Mouse (Mus musculus): ENCODE data around the gene Mphosph6.
A peak's percentile ranks its signal among the peaks of the same experiment; 100 is the strongest.

Mphosph6 gene

DNA sequence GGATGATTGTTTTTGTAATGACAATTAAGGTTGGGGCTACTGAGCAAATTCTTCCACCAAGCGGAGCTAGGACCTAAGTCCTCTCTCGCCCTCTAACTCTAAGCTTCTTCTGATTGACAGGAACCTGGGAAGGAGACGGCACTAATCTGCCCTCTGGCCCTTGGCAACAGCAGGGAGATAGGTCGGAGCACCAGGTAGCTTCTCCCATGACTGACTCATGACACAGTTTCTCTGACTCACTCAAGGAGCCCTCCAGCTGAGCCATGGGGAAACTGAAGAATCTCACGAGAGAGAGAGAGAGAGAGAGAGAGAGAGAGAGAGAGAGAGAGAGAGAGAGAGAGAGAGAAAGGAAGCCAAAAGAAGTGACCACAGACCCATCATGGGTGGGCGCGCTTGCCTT is 32.8 kb downstream of the Mphosph6 start:
- no peak for DNase-seq

DNA sequence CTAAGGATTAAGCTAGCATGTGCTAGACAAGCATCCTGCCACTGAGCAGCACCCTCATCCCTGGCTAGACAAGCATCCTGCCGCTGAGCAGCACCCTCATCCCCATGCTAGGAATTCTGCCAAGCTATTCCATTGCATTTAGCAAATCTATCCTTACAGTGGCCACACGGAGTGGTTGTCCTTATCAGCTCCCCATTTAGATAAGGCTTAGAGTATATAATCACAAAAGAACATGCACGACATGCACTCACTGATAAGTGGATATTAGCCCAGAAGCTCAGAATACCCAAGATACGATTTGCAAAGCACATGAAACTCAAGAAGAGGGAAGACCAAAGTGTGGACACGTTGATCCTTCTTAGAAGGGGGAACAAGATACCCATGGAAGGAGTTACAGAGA is 35.8 kb downstream of the Mphosph6 start:
- DNase-seq = no peak

DNA sequence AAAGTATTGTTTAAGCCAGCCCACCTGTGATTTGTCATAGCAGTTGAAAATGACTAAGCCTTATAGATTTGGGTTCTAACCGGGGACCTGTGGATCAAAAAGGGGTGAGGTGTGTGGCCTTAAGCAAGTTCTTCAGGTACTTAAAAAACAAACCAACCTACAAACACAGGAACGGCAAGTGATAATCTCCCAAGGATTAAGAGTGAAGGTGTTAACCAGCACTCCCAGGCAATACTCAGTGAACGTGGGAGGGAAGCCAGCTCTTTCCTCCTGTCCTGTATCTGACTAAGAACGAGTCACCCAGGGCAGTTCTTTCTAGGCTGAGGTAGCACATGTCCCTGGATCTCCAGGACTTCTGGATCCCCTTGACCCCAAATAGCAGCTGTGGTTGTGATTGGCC is 37.1 kb downstream of the Mphosph6 start:
- DNase-seq = no peak

DNA sequence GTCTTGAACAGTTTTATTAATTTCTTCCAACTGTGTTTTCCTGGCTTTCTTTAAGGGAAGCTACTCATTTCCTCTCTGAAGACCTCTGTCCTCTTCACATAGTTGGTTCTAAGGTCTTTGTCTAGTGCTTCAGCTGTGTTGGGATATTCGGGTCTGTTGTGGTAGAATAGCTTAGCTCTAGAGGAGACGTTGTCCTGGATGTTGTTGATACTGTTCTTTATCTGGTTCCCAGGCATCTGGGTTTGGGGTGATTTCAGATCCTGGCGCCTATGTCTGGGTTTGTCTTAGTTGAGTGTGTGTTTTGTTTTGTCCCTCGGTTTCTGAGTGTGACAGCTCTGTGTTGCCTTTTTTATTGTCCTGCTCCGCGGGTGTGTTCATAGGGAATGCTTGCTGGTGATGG is 39.0 kb downstream of the Mphosph6 start:
- no peak for DNase-seq

DNA sequence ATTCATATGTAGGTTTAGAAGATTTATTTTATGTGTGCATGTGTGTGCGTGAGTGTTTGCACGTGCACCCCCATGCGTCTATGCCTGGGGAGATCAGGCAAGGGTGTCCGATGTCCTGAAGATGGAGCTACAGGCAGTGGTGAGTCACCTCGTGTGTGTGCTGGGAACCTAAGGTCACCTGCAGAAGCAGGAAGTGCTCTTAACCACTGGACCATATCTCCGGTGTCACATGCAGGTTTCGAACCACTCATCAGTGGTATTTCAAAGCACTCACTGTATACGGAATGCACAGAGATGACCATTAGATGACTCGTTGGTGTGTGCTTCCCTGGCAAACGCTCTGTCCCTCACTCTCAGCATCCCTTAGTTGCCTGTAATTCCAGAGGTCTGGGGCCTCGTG is 43.8 kb downstream of the Mphosph6 start:
- no peak for DNase-seq

DNA sequence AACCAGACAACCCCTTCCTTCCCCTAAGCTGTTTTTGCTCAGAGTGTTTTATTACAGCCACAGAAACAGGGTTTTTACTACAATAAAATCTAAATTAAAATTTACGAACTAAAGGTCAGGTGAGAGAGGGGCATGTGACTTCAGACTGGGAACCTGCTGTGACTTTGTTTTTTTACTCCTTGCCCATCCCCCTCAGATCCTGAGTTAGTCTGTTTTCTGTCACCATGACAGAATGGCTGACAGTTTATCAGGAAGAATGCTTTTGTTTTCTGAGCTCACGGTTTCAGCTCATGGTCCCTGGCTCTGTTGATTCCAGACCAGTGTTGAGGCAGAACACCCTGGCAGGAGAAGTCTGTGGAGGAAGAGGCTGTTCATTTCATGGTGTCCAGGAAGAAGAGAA is 52.3 kb downstream of the Mphosph6 start:
- no peak for DNase-seq

DNA sequence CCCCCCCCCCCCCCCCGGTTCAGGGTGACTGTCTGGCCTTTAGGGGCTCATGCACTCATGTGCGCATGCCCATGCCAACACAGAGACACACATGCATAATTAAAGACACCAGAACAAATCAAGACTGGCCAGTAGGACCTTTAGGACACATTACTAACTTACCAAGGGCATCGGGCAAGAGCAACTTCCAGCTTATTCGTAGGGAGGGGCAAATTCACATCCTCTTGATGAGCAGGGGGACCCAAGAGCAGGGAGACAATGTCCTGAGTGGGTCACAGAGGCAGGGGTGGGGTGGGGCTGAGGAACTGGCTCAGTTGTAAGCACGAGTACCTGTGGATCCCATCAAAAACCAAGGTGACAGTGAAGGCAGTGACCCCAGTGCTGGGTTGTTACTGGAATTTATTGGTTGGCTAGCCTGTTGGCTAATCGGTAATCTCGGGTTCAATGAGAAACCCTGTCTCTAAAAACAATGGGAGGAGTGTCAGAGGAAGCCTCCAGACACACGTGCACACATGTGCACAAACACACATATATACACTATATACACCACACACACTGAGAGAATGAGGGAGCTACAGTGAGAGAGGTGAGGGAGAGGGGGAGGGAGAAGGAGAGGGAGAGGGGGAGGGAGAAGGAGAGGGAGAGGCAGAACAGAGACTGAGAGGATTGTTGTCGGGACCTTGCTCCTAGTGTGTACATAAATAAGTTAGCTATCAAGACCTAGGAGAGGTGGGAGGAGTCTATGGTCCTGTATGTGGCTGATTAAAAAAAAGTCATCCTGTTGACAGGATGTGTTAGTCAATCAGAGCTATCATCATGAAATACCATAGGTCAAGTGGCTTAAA is 53.6 kb downstream of the Mphosph6 start:
- no peak for DNase-seq

DNA sequence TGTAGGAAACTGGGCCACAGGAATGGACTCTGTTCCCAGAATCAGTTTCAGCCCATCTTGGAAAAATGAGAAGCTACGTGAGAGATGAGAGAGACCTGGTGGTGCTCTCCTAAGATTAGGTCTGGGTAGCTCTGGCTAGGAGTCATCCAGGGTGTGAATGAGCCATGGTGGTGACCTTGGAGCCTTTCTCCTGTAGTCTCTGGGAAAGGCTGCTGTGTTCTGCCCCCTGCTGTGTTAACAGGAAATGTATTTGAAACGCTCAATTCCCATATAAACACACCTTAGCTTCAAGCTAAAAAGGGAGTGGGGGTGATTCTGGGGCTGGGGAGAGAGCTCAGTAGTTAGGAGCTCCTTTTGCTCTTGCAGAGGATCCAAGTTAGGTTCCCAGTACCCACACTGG is 54.3 kb downstream of the Mphosph6 start:
- no peak for DNase-seq

DNA sequence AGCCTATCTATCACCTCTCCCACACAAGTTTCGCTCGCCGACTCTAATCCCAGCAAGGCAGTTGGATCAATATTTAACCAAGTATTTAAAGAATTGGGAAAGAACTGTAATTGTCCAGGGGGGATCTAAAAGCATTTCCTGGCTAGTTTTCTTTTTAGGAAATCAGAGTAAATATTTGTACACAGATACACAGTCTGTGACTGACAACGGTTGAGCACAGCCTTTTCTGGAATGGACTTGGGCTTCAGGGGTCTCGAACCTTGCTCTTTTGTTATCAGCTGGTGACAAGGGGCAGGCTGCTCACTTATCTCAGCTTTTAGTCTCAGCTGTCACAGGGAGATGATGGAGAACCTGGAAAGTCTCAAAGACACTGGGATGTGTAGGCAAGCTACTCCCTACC is 55.1 kb downstream of the Mphosph6 start:
- DNase-seq = no peak

DNA sequence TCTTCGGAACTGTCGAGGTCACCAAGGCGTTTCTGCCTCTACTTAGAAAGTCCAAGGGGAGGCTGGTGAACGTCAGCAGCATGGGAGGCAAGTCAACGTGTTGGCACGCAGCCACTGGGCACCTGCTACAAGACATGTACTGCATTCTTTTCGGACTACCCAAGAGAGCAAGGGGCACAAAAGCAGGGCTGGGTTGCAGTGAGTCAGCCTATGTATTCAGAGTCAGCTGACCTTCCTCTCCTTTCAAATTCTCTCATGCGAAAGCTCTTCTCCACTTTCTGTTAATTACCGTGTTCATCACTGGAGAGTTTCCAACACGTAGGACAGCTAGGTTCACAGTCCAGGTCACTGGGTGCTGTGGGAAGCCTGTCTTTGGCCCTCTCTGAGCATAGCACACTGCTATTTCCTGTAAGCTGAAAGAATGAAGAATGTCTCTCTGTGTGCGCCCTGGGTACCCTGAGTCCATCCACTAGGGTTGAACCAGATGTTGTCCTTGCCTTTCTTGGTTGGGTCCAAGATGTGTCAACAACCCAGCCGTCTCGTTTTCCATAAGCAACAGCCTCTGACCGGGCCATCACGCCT is 59.2 kb downstream of the Mphosph6 start:
- DNase-seq = peak; percentile 79

Measured in kidney, adult 11 months (tissue).